Mouse (Mus musculus) cerebellum, adult 11 months (tissue): Measurements from ENCODE around the gene Ggt7.
"Not testable (repeated sequence)": the region's sequence is repeated elsewhere in the genome, so short reads cannot be mapped to it uniquely, and the experiment has no call there.

Experiments
- DNase-seq: peaks from one replicate; pipeline ENCODE4 v3.0.0; 2022

The Ggt7 gene

DNA sequence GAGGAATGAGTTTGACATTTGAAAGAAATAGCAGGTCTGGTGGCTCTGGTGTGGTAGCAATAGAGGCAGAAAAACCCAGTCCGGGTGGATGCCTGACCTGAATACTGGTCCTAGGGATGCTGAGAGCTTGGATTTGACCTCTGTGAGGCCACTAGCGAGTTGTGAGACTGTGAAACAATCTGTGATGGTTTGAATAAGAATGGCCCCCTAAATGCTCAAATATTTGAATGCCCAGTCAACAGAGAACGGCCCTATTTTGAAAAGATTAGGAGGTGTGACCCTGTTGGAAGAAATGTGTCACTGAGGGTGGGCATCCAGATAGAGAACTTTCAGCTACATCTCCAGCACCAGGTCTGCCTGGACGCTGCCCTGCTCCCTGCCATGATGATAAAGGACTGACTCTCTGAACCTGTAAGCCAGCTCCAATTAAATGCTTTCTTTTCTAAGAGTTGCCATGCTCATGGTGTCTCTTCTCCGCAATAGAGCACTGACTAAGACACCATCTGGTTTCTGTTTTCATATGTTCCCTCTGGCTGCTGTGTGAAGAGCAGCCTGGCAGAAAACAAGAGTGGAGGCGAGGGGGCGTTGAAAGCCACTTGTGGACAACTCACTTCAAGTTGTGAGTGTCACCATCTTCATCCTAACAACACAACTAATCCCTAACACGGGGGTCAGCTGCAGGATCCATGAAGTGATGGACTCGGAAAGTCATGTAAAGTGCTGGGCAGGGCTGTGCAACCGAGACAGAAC is 10.1 kb downstream of the Ggt7 start:
- no peak for DNase-seq

DNA sequence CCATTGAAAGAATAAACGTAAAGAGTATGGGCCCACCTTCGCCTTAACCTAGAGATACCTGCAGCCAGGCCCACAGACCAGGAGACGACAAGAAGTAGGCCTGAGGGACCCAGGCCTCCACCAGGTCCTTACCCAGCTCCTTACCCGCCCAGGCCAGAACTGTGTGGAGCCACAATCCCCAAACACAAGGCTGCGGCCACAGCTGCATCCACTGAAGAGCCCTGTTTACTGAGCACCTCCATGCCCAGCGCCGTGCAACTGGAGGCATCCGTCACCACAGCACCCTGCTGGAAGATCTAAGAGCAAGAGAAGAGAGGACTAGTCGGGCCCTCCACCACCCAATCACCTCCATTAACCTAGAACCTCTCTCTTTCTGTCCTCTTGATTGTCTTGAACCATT is 12.2 kb downstream of the Ggt7 start:
- no peak for DNase-seq

DNA sequence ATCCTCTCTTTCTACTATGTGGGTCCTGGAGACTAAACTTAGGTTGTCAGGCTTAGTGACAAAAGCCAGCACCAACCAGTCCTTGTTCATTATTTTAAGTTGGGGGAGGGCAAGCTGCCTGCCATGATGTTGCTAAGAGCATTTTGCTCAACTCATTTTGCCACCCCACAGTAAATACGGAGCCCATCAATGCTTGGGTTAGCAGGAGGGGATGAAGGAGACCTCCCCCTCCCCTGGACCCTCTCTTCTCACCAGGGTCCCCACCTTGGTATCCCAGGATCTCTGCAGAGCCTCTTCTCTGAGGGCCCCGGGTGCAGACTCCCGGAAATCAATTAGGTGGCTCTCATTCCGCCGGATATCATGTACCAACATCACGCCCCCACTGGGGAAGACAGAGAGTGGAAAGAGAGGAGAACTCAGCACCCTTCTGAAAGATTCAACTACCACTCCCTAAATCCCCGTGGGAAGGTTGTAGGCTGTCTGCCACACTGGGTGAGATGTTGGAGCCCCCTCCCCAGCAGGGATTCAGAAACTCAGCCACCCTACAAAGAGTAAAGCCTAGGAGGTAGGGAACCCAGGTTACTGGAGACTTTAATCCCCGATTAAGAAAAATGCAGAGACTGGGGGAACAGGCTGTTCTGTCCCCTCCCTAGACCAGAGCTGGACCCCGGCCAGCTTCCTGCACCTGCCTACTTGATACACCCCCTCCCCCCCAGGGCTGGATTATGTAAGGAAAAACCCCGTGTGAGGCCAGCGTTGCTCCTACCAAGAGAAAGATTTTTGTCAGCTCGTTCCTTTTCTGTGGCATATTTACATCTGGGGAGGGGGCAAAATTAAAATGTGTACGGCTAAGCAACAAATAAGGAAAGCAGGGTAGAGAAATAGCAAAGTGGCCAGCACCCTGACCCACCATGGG is 13.3 kb downstream of the Ggt7 start:
- DNase-seq, result no peak

DNA sequence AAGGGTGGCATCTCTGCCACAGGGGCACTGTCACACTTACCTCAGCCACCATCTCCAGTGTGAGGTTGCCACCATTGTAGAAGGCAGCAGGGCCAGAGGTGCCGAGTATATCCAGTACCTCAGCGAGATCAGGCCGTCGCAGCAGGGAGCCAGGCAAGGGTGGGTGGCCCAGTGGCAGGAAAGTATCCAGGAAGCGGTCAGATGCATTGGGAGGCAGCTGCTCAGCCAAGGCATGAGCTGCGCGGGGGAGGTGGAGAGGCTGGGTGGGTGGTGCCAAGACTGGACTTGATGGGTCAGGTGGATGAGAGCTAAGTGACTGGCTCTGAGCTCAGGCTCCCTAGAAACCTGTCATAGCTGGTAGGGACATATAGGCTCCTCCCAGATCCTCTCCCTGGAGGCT is 15.4 kb downstream of the Ggt7 start:
- DNase-seq, result no peak

DNA sequence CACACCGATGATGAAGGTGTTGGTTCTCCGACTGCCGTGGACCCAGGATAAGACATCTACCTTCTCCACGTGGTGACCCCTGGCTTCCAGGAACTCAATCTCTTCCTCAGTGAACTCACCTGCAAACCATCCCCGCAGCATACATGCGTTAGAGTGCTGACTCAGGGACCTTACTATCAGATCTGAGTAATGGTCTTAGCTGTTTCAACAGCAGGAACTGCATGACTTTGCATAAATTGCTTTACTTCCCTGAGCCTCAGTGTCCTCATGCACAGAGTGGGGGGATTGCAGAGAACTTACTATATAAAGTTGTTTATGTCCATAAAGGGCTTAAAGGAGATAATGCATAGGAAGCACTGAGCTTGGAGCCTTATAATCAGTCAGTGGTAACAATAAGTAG is 27.0 kb downstream of the Ggt7 start:
- DNase-seq, result no peak

DNA sequence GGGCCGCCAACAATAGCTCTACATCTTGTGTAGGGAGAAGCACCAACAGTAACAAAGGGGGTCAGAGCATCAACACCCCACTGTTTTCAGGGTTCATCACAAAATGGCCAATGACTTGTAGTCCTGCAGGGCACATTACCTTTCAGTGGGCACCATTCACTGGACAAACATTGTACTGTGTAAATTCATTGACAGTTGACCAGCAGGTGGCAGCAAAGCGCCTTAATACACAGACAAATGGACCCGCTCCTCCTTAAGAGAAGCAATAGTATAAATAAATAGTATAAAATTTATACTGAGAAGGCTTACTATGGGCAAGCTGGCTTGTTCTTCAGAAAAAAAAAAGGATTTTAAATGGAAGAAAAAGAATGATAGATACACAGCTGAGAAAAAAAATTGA is 36.0 kb downstream of the Ggt7 start:
- peak; percentile 43 for DNase-seq

DNA sequence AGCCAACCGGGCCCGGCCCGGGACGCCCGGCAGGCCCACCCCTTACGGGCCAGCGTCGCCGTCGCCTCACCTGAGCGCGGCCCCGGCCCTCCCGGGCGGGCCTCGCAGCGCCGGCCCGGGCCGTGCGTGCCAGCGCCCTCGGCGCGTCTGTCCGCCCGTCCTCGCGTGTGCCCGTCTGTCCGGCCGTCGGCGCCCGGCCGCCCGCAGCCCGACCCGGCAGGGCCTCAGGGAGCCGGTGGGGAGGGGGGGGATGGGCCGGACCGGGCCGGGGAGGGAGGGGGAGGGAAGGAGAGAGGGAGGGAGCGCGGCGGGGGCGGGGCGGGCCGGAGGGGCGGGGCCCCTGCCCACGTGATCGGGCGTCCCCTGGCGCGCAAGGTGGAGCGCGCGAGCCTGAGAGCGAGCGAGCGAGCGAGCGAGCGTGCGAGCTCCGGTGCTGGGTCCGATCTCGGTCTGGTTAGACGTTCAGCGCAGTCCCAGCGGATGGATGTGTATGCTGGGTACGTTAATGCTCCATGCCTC is 44.4 kb downstream of the Ggt7 start, which contains the start of gene Ncoa6:
Ncoa6 (minus strand) TSS at position 325 of the 519 bp plus-strand sequence.
- DNase-seq, result peak; percentile 61

DNA sequence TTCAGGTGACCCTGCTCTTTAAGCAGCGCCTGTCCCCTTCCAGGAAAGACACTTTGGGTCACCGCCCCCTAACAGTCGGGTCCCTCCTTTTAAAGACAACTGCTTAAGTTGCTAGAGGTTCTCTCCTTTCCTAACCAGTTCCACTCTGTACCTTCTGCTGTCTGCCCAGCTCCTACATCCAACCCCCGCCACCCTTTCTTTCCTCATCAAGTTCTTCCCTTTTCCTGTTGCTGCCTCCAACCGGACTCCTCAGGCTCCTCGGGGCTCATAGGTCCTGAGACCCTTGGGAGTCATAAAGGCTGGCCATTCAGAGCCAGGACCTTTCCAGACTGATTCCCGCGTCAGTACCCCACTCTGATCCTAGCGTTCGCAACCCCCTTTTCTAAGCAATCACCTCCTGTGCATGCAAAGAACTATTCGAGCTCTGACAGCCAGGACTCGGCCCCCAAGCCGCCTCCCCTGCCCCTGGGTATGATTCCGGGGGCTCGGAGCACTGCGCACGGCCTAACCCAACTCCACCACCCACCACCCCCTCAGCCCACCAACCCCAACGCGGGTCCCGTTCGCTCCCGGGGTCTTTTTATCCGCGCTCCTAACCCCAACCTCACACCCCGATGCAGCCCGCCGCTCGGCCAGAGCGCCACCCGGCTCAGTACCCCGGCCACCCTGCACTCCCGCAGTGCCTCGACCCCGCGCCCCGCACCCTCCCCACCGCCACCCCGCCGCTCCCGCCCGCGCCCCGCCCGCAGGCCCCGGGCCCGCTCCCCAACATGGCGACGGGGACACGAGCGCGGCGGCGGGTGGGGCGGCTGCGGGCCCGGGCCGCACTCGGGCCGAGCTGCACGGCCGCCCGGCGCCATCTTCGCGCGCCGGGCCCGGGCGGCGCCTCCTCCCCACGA is 45.1 kb downstream of the Ggt7 start:
- peak; percentile 29 for DNase-seq

DNA sequence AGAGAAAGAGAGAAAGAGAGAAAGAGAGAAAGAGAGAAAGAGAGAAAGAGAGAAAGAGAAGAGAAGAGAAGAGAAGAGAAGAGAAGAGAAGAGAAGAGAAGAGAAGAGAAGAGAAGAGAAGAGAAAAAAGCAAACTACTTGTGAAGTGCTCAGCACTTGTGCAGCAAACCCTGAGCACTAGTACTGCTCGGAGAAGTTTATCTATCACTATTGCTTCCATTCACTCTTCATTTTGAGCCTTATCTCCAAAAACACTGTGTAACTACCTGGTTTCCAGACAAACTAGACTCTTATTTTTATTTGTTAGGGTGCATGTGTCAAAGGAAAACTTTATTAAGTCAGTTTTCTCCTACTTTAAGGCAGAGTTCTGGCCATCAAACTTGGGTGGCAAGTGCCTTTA is 51.2 kb downstream of the Ggt7 start:
- DNase-seq, result no peak

DNA sequence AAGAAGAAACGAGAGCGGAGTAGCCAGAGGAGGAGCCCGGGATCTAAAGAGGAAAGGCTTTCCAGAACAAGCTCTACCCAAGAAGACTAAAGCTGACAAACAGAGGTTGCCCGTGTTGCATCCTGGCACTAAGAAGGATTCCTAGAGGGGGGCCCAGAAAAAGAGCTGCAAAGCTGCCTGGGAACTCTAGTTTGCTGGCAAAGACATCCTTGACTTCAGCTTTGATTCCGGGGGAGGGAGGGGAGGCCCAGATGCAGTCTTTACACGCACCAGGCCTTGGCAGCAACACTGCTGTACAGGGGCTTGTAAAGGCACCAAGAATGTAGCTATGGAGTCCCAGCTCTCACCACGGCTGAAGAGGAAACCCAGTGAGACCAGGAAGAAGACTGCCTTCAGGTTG is 64.4 kb downstream of the Ggt7 start:
- DNase-seq, result no peak

DNA sequence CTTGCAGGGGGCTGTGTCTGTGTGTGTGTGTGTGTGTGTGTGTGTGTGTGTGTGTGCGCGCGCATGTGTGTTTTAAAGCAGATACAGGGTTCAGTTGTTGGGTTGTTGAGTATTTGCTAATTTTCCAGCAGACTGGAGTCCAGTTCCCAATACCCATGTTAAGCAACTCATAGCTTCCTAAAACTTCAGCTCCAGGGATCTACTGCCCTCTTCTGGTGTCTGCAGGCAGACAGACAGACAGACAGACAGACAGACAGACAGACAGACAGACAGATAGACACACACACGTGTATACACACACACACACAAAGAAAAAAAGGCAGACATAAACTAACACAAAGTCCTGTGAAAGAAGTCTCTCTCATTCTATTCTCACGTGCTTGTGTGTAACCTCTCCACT is 66.8 kb downstream of the Ggt7 start:
- DNase-seq, result no peak

DNA sequence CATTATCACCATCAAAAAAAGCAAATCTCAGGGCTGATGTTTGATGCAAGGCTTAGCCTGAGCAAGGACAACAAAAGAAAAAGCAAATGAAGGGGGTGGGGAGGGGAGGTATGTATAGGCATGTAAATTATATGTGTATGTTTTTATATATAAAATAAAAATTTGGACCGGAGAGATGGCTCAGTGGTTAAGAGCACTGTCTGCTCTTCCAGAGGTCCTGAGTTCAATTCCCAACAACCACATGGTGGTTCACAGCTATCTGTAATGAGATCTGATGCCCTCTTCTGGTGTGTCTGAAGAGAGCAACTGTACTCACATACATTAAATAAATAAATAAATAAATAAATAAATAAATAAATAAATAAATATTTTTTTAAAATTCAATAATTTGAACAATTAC is 70.1 kb downstream of the Ggt7 start:
- not testable (repeated sequence) for DNase-seq

DNA sequence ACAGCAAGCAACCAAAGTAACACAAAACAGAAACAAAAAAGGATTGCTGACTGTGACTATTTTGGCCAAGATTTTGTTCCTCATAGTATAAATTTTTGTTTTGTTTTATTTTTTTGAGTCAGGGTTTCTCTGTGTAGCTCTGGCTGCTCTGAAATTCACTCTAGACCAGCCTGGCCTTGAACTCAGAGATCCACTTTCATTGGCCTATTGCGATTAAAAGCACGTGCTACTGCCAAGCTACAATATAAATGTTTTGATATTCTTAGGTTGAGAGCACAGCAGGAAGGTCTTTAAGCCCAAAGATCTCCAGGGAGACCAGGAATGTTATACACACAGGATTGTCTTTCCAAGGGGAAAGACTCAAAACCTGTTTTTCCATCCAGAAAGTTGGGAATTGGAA is 74.6 kb downstream of the Ggt7 start:
- DNase-seq, result no peak

DNA sequence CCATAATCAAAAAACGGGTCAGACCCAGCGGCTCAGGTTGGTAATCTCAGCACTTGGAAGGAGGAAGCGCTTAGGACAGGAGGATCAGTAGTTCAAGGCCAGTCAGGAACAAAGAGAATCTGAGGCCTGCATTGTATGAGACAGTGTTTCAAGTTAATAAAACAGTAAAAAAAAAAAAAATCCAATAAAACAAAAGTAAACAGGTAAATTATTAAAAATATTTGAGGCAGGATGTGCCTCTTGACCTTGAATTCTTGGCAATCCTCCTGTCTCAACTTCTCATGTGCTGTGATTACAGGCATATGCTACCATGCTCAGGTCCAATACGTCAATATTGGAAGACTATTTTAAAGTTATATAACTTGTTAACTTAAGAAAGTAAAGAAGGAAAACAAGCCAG is 75.1 kb downstream of the Ggt7 start:
- DNase-seq, result no peak
